14 mouse cellular contexts compared by ENCODE assay signal in the genomic region with DNA sequence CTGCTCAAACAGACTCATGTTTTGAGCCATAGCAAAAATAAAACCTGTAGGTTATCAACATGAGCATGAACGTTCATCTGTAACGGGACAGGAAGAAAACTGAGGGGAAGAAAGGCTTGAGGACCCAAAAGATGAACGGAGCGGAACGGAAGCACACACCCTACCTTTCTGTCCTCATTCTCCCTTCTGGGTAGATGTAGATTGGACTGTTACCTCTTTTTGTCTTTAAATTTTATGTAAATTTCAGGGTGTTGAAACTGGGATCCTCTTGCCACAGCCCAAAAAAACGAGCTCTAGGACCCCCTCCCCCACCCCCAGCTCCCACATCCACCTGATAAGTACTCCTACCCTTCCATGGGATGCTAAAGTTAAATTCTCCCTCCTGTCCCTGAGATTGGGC.
A peak's percentile ranks its signal among the peaks of the same experiment; 100 is the strongest.
DNase-seq lines count a peak whose midpoint lies in the region; ATAC-seq and TF ChIP-seq lines count a peak whose summit lies in the region.
"Had no signal": no experiment of that assay in that cellular context is flagged by ENCODE, and none has a peak within 500 bp of the region (broad histone marks: within the 10 kb centered on the region; RNA-seq: fewer than 3 reads in every experiment).

No protein-coding gene starts in this region.

- no peak overlapping the region for H3K9ac ChIP-seq in heart, embryonic 14.5 days (ENCODE audit: low read length)
- no peak overlapping the region for H3K9ac ChIP-seq in forebrain, embryonic 16.5 days (replicated peaks; ENCODE audit: low read depth, low read length)
- H3K9ac ChIP-seq in midbrain, postnatal 0 days (replicated peaks; ENCODE audit: low read length, poor library complexity, severe bottlenecking): no peak overlapping the region

- peak overlapping the region; percentile 55; the same call in 1 of the 2 replicates for H3K4me2 ChIP-seq in heart, embryonic 14.5 days (ENCODE audit: low read length)
- H3K4me2 ChIP-seq in forebrain, embryonic 16.5 days (ENCODE audit: low read length): peak overlapping the region; percentile 50
- peak overlapping the region; percentile 24; the same call in 1 of the 2 replicates for H3K4me2 ChIP-seq in midbrain, postnatal 0 days (ENCODE audit: low read depth, low read length, poor library complexity, severe bottlenecking)

- H3K9me3 ChIP-seq in heart, embryonic 14.5 days (ENCODE audit: control insufficient read depth, low read length): no peaks in the 10 kb centered on the region
- H3K9me3 ChIP-seq in forebrain, embryonic 16.5 days (ENCODE audit: control insufficient read depth, low read length): 0 out of 2 replicates have a peak, but pooled peaks cover 3% of the 10 kb centered on the region
- H3K9me3 ChIP-seq in midbrain, postnatal 0 days (ENCODE audit: low read length): no peaks in the 10 kb centered on the region

- H3K27me3 ChIP-seq in heart, embryonic 14.5 days (ENCODE audit: control insufficient read depth, insufficient read depth, low read length): no peaks in the 10 kb centered on the region
- no peaks in the 10 kb centered on the region for H3K27me3 ChIP-seq in forebrain, embryonic 16.5 days (replicated peaks; ENCODE audit: control insufficient read depth, insufficient read depth, low read length)
- H3K27me3 ChIP-seq in midbrain, postnatal 0 days (ENCODE audit: insufficient read depth, low read length): no peaks in the 10 kb centered on the region

- intact Hi-C loops in heart, postnatal 14 days (cut with DNase I): no loop called here

- no peak overlapping the region for H3K4me3 ChIP-seq in heart, embryonic 14.5 days (ENCODE audit: control insufficient read depth in 1 of 2, insufficient read depth in 1 of 2, low read depth in 1 of 2, low read length in 2 of 2)
- peak overlapping the region; percentile 26; the same call in 1 of the 2 replicates for H3K4me3 ChIP-seq in forebrain, embryonic 16.5 days (replicated peaks; ENCODE audit: low read length)
- H3K4me3 ChIP-seq in midbrain, postnatal 0 days (ENCODE audit: low read depth, low read length): 0 out of 2 replicates have a peak overlapping the region, but pooled peaks have one; percentile 2
- H3K4me3 ChIP-seq: myocyte had no signal

- 72% methylated on average over 6 of the region's 6 CpGs for WGBS in heart, embryonic 14.5 days
- WGBS in forebrain, embryonic 16.5 days: 20% methylated on average over 6 of the region's 6 CpGs
- WGBS in midbrain, postnatal 0 days: 31% methylated on average over 6 of the region's 6 CpGs

- TF ChIP-seq CTCF in midbrain, postnatal 0 days (IDR thresholded peaks at IDR 0.05): no peak

- H3K4me1 ChIP-seq in heart, embryonic 14.5 days (ENCODE audit: control insufficient read depth in 2 of 2, insufficient read depth in 2 of 2, low read length in 2 of 2): peaks cover 4 to 6% of the 10 kb centered on the region in 2 experiments; a peak in 1 of 4 replicates
- H3K4me1 ChIP-seq in forebrain, embryonic 16.5 days (replicated peaks; ENCODE audit: control insufficient read depth, insufficient read depth, low read length): peaks cover 10% of the 10 kb centered on the region
- 0 out of 2 replicates have a peak, but pooled peaks cover 6% of the 10 kb centered on the region for H3K4me1 ChIP-seq in midbrain, postnatal 0 days (ENCODE audit: insufficient read depth, low read length)

- ATAC-seq in heart, embryonic 14.5 days (ENCODE audit: insufficient number of reproducible peaks, insufficient read depth, low FRiP score, low read depth): no peak
- ATAC-seq in forebrain, embryonic 16.5 days: no peak
- ATAC-seq in midbrain, postnatal 0 days (ENCODE audit: low FRiP score): no peak
- no peak for ATAC-seq in megakaryocyte-erythroid progenitor cell, adult 5-6 weeks (replicated peaks; ENCODE audit: low FRiP score, low TSS enrichment, poor library complexity, severe bottlenecking)
- ATAC-seq: intestine, embryonic 16.5 days had no signal

- H3K36me3 ChIP-seq in heart, embryonic 14.5 days (ENCODE audit: control insufficient read depth, insufficient read depth, low read length): no peaks in the 10 kb centered on the region
- H3K36me3 ChIP-seq in forebrain, embryonic 16.5 days (ENCODE audit: control insufficient read depth, insufficient read depth): no peaks in the 10 kb centered on the region
- no peaks in the 10 kb centered on the region for H3K36me3 ChIP-seq in midbrain, postnatal 0 days (ENCODE audit: insufficient read depth, low read length)

- H3K27ac ChIP-seq in heart, embryonic 14.5 days (replicated peaks in 1 of 2; ENCODE audit: control insufficient read depth in 1 of 2, insufficient read depth in 1 of 2, low read depth in 2 of 2, low read length in 2 of 2): no peak overlapping the region
- H3K27ac ChIP-seq in forebrain, embryonic 16.5 days (ENCODE audit: low read length): no peak overlapping the region
- no peak overlapping the region for H3K27ac ChIP-seq in midbrain, postnatal 0 days (ENCODE audit: low read depth, low read length)
- H3K27ac ChIP-seq: stomach, postnatal 0 days had no signal

- DNase-seq in heart, postnatal 14 days: no peak
- peak; percentile 1 for DNase-seq in right cerebral cortex, postnatal 25 days
- no peak for DNase-seq in right cerebral cortex, postnatal 10 days (ENCODE audit: low spot score in 2 of 2)
- no peak for DNase-seq in midbrain, postnatal 0 days (ENCODE audit: low spot score)
- no peak for DNase-seq in embryo, embryonic 10 days (ENCODE audit: low spot score)
- DNase-seq: B cell, adult 2 months; lung, postnatal 36 days; spleen, adult 18-20 months had no signal

Comparison
In these comparisons a context has a peak if more than half of its experiments do, and no peak if none do; other contexts are left out.
1. H3K4me3 ChIP-seq: peak in forebrain, embryonic 16.5 days (single experiment) and midbrain, postnatal 0 days (single experiment); none in heart, embryonic 14.5 days (0 of 2).
2. Peak in every context shown above with its lines, with median percentiles within 50 percentile points of each other: H3K4me2 ChIP-seq.